Mouse (Mus musculus): Measurements from ENCODE around the gene AF366264. TPM values are rescaled to one million over a fixed set of nuclear protein-coding genes. Genes with fewer than 3 reads are reported as not detected.

The AF366264 gene
- polyA plus RNA-seq (2012; rRNA removed): not detected in 2 replicates

GRCm38 (mm10) chr8:13838289-13838688, at the start of gene AF366264:
AF366264 (minus strand) TSS chr8:13838389.

GRCm38 (mm10) chr8:13785250-13785763, 52.9 kb downstream of the AF366264 start, which contains the start of gene Upf3a:
Upf3a (plus strand) TSS chr8:13785615.

Other genes with a start within 250 kb of the AF366264 start
- gene Rasa3, start 160.8 kb downstream of the AF366264 start, polyA plus RNA-seq (2012; rRNA removed): 35.2 and 40.4 TPM in 2 replicates
- gene Cfap97d2, start 132.5 kb downstream of the AF366264 start, polyA plus RNA-seq (2012; rRNA removed): 1.4 and 1.6 TPM in 2 replicates
- gene Cdc16, start 80.7 kb downstream of the AF366264 start, polyA plus RNA-seq (2012; rRNA removed): 112 and 124 TPM in 2 replicates
- 26.8 and 29.3 TPM in 2 replicates for gene Upf3a, start 52.8 kb downstream of the AF366264 start, polyA plus RNA-seq (2012; rRNA removed)
- 32.7 and 35.3 TPM in 2 replicates for gene Champ1, start 31.3 kb upstream of the AF366264 start, polyA plus RNA-seq (2012; rRNA removed)
- 79.2 and 89.8 TPM in 2 replicates for gene Coprs, start 51.9 kb upstream of the AF366264 start, polyA plus RNA-seq (2012; rRNA removed)

Measured in central nervous system, embryonic 18 days (tissue).